Mouse (Mus musculus) adrenal gland, postnatal 10 days (tissue): ENCODE measurements around the gene Chn2. TPM values are rescaled to one million over a fixed set of nuclear protein-coding genes. Genes with fewer than 3 reads are reported as not detected.

Source experiments
- DNase-seq: peaks from one replicate; pipeline ENCODE4 v3.0.0; 2021; ENCODE audit warnings: mixed read lengths
- total RNA-seq, 2 experiments: library from RNA; stranded (reverse); gene quantifications; 2 replicates each; pipeline ENCODE4 v1.2.3; 2021

The Chn2 gene
- total RNA-seq, 2 experiments from 2014 or later: 9.5 to 12.2 TPM

GRCm38 (mm10) chr6:54202311-54203020 is 163.1 kb downstream of the Chn2 start:
- no peak for DNase-seq

- no peak for DNase-seq
Observed at GRCm38 (mm10) chr6:54203316-54203715, 164.0 kb downstream of the Chn2 start.

GRCm38 (mm10) chr6:54203926-54204325 is 164.6 kb downstream of the Chn2 start:
- no peak for DNase-seq

- DNase-seq: no peak
Observed at GRCm38 (mm10) chr6:54204931-54205330, 165.6 kb downstream of the Chn2 start.

- no peak for DNase-seq
Observed at GRCm38 (mm10) chr6:54205471-54205870, 166.1 kb downstream of the Chn2 start.

GRCm38 (mm10) chr6:54206221-54206738 is 166.9 kb downstream of the Chn2 start:
- DNase-seq: no peak

- DNase-seq: no peak
Observed at GRCm38 (mm10) chr6:54208786-54209185, 169.4 kb downstream of the Chn2 start.

GRCm38 (mm10) chr6:54210971-54211370 is 171.6 kb downstream of the Chn2 start:
- no peak for DNase-seq

DNA sequence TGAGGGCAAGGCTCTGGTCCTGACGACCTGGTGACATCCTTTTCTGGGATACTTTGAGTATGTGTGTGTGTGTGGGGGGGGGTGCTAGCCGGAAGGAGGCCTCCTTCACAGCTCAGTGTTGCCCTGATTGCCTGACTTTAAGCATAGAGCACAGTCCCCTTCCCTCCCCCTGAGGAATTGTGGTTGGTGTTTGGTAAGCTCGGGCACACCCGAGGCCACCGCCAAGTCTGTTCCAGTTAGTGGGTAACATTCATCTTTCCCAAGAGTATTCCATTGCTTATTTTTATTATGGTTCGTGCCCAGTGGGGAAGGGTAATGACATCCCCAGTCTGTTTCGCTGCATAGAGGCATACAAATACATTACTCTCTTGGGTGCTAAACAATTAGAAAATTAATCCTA is 172.6 kb downstream of the Chn2 start:
- peak; percentile 27 for DNase-seq

DNA sequence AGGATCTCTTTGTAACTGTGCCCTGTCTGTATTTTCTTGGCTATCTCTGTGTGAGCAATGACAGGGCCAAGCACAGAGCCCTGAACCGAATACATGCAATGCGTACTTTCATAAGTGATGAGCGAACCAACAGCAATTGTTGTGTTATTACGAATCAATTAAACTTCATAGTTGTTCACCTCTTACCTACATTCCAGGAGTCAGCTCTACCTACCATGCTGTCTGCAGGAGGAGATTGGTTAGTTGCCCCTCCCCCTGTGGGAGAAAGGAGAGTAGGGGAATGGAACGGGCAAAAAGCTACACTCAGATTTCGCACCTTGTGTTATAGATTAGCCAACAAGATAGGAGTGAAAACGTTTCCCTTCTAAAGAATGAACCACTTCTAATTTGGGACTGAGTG is 174.4 kb downstream of the Chn2 start:
- DNase-seq: no peak

- no peak for DNase-seq
Observed at GRCm38 (mm10) chr6:54215636-54216035, 176.3 kb downstream of the Chn2 start.

GRCm38 (mm10) chr6:54216512-54216911 is 177.2 kb downstream of the Chn2 start:
- DNase-seq: no peak

DNA sequence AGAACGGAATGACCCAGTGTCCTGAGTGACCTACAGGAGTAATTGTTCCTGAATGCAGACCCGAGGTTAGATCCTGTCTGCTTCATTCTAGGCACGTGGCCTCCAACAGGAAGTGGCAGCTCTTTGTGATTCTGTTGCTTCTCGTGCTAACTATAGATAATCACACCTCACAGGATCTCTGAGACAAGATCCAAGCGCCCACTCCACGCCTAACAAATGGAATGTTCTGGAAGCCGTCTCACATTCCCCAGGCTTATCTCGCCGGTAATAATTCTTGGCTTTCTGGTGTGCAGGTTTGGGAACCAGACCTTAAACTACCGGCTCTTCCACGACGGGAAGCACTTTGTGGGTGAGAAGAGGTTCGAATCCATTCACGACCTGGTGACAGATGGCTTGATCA is 180.8 kb downstream of the Chn2 start:
- no peak for DNase-seq

GRCm38 (mm10) chr6:54223529-54223928 is 184.2 kb downstream of the Chn2 start:
- DNase-seq: no peak

GRCm38 (mm10) chr6:54224325-54224724 is 185.0 kb downstream of the Chn2 start:
- DNase-seq: peak; percentile 48

GRCm38 (mm10) chr6:54225327-54225726 is 186.0 kb downstream of the Chn2 start:
- no peak for DNase-seq

DNA sequence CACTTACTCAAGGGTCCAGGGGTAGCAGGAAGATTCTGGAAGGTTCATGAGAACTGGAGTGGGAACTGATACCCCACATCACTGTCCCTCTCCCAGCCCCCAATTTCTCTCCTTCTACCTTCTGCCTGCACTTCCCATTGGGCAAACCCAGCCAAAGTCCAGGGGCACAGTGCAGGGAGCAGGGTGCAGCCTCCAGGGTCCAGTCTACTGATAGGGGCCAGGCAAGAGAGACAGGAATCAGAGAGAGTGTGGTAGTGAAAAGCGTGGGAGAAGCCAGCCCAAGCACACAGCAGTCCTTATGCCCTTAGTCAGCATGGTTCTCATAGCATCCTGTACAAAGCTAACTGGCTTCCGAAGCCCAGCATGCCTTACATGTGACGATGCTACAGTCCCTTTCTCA is 187.7 kb downstream of the Chn2 start:
- no peak for DNase-seq

DNA sequence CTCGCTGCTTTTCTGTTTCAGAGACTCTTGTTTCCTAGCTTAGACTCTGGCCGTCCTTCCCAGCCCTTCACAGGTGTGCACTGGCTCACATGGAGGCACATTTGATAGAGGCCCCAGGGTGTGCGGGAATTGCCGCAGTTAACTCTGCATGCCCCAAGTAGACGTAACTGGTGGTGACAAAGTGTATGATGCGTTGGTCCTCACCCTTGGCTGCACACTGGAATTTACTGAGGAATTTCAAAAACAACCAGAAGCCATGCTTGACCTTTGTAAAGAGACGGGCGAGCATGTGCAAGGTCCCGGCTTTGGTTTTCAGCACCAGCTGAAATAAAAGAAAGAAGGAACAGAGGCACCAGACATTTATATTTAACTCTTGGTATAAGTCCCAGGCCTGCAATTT is 189.1 kb downstream of the Chn2 start:
- no peak for DNase-seq

GRCm38 (mm10) chr6:54228874-54229273 is 189.5 kb downstream of the Chn2 start:
- peak; percentile 62 for DNase-seq

DNA sequence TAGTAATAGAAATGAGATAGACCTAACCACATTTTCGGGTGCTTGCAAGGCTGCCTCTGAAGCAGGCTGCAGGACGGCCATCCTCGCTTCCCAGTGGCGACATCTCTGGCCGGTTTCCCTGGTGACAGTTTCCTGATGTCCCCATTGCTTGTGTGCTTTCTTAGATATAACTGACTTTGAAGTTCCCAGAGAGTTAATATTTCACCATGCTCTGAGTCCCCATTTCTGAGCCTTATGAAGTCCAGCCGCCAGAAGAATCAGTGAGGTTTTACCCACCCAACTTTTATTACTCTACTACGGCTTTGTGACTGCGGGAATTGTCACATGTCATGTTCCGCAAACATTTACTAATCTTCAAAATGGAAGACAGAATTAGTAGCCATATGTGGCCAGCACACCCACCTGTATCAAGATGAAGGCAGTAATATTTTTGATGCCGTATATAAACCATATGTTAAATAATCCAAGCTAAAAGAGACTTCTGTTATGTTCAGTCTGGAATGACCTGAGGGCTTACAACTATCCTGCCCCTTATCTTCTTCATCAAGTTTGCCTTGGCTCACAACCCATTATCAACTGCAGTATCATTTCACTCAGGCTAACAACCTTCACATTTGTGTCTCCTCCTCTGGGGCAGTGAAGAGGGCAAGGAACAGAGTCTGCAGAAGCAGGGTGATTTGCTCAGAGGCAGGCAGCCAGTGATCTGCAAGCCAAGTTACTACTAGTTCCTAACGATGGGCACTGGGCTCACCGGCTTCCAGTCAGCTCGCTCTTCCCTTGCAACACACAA is 192.6 kb downstream of the Chn2 start:
- DNase-seq: no peak

DNA sequence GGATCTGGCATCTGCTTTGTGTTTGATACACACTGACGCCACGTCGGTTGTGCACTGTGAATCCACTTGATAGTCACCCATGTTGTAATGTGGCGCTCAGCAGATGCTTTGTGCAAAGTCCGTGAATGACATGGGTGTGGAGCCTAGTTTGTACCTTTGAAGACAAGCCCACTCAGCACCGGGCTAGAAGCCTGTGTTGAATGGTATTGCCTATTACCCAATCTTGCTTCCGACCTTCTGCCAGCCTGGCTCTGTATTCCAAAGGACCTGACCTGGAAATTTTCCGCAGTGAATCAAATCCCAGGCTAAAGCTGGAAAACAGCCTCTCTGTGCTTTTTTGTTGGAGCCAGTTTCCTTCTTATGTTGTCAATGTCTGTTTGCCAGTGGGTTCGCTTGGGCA is 197.1 kb downstream of the Chn2 start:
- DNase-seq: no peak

DNA sequence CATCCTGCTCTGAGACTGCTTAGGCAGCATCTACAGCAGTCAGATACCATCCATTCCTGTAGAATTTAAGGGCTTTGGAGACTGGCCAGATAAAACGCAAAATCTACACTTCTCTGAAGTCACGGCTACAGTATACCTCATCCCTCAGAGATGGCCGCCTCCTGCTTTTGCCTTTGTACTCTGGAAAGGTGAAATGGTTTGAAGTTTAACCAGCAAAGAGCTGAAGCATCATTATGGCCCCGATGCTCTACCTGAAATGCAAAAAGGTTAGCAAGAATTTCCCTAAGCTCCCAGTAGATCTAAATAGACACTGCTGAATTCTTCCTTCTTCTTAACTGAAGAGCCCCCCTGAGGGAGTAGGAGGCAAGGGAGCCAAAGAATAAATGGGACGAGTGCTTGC is 202.4 kb downstream of the Chn2 start:
- no peak for DNase-seq

DNA sequence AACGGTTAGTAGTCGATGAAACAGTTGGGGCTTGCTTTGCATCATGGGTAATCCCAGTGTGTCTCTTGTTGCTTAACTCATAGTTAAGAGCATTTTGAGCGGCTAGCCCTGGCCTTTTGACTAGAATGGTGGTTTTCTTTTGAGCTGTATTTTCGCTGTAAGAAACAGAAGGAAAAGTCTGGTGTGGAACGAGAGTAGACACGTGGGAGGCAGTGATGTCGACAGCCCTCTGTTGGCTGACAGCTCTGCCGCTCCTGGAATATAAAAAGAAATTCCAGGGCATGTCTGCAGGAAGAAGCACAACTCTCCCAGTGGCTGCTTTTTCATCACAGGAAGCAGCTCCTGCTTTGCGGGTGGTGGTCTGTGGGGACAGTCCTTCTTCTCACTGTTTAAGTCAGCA is 202.9 kb downstream of the Chn2 start:
- no peak for DNase-seq
